Mouse (Mus musculus): ENCODE results near the gene Ndufs8. TPM values are rescaled to one million over a fixed set of nuclear protein-coding genes. Genes with fewer than 3 reads are reported as not detected.

The Ndufs8 gene
- polyA plus RNA-seq, 1 experiment from 2014 or later = 361 TPM

GRCm38 (mm10) chr19:3905261-3905969, 7.2 kb downstream of the Ndufs8 start:
- Histone ChIP-seq H3K4me3 (ENCODE audit: low read depth, low read length) (peak overlapping the region; percentile 3; the same call in 1 of the 2 replicates), H3K4me1 (ENCODE audit: control insufficient read depth, insufficient read depth, low read length) (peaks cover 23% of the 10 kb centered on the region), H3K9ac (replicated peaks; ENCODE audit: low read depth, low read length) (no peak overlapping the region; the same call in 1 of the 2 replicates), H3K36me3 (ENCODE audit: control insufficient read depth, insufficient read depth, low read length) (peaks cover 32% of the 10 kb centered on the region), H3K9me3 (ENCODE audit: control insufficient read depth, low read depth, low read length) (no peaks in the 10 kb centered on the region), H3K27ac (ENCODE audit: low read length) (peak overlapping the region; percentile 68), H3K4me2 (replicated peaks; ENCODE audit: low read depth, low read length) (peak overlapping the region; percentile 78), H3K27me3 (ENCODE audit: control insufficient read depth, insufficient read depth, low read length) (no peaks in the 10 kb centered on the region)
- no peak for ATAC-seq (ENCODE audit: insufficient number of reproducible peaks, insufficient read depth, low FRiP score, low read depth)
- WGBS = 37% methylated on average over 6 of the region's 6 CpGs

GRCm38 (mm10) chr19:3904363-3904675, 8.3 kb downstream of the Ndufs8 start:
- peaks cover 23% of the 10 kb centered on the region for H3K4me1 ChIP-seq (ENCODE audit: control insufficient read depth, insufficient read depth, low read length)
- no peak overlapping the region for H3K27ac ChIP-seq (ENCODE audit: low read length)

GRCm38 (mm10) chr19:3903648-3904362, 8.8 kb downstream of the Ndufs8 start:
- 70% methylated on average over 25 of the region's 25 CpGs for WGBS
- no peak overlapping the region for H3K4me2 ChIP-seq (replicated peaks; ENCODE audit: low read depth, low read length)
- peaks cover 27% of the 10 kb centered on the region for H3K36me3 ChIP-seq (ENCODE audit: control insufficient read depth, insufficient read depth, low read length)
- peaks cover 23% of the 10 kb centered on the region for H3K4me1 ChIP-seq (ENCODE audit: control insufficient read depth, insufficient read depth, low read length)
- ATAC-seq (ENCODE audit: insufficient number of reproducible peaks, insufficient read depth, low FRiP score, low read depth) = no peak
- no peak overlapping the region for H3K9ac ChIP-seq (replicated peaks; ENCODE audit: low read depth, low read length)
- H3K4me3 ChIP-seq (ENCODE audit: low read depth, low read length) = no peak overlapping the region
- no peaks in the 10 kb centered on the region for H3K27me3 ChIP-seq (ENCODE audit: control insufficient read depth, insufficient read depth, low read length)
- H3K9me3 ChIP-seq (ENCODE audit: control insufficient read depth, low read depth, low read length) = no peaks in the 10 kb centered on the region
- H3K27ac ChIP-seq (ENCODE audit: low read length) = no peak overlapping the region

More at GRCm38 (mm10) chr19:3904363-3904675, 8.3 kb downstream of the Ndufs8 start:
- Histone ChIP-seq H3K36me3 (ENCODE audit: control insufficient read depth, insufficient read depth, low read length) (peaks cover 32% of the 10 kb centered on the region), H3K9me3 (ENCODE audit: control insufficient read depth, low read depth, low read length) (no peaks in the 10 kb centered on the region), H3K27me3 (ENCODE audit: control insufficient read depth, insufficient read depth, low read length) (no peaks in the 10 kb centered on the region), H3K4me2 (replicated peaks; ENCODE audit: low read depth, low read length) (peak overlapping the region; percentile 78; the same call in 1 of the 2 replicates), H3K9ac (replicated peaks; ENCODE audit: low read depth, low read length) (no peak overlapping the region), H3K4me3 (ENCODE audit: low read depth, low read length) (no peak overlapping the region)
- 69% methylated on average over 10 of the region's 10 CpGs for WGBS
- ATAC-seq (ENCODE audit: insufficient number of reproducible peaks, insufficient read depth, low FRiP score, low read depth) = no peak

GRCm38 (mm10) chr19:3902966-3903365, 9.6 kb downstream of the Ndufs8 start:
- Histone ChIP-seq H3K27ac (ENCODE audit: low read length) (no peak overlapping the region), H3K27me3 (ENCODE audit: control insufficient read depth, insufficient read depth, low read length) (no peaks in the 10 kb centered on the region), H3K4me3 (ENCODE audit: low read depth, low read length) (no peak overlapping the region), H3K4me2 (replicated peaks; ENCODE audit: low read depth, low read length) (no peak overlapping the region), H3K4me1 (ENCODE audit: control insufficient read depth, insufficient read depth, low read length) (peaks cover 23% of the 10 kb centered on the region), H3K36me3 (ENCODE audit: control insufficient read depth, insufficient read depth, low read length) (peaks cover 22% of the 10 kb centered on the region), H3K9ac (replicated peaks; ENCODE audit: low read depth, low read length) (no peak overlapping the region), H3K9me3 (ENCODE audit: control insufficient read depth, low read depth, low read length) (no peaks in the 10 kb centered on the region)
- WGBS = 79% methylated on average over 12 of the region's 12 CpGs
- ATAC-seq (ENCODE audit: insufficient number of reproducible peaks, insufficient read depth, low FRiP score, low read depth) = no peak

- Histone ChIP-seq H3K4me1 (ENCODE audit: control insufficient read depth, insufficient read depth, low read length) (0 out of 2 replicates have a peak, but pooled peaks cover 4% of the 10 kb centered on the region), H3K9me3 (ENCODE audit: control insufficient read depth, low read depth, low read length) (no peaks in the 10 kb centered on the region), H3K9ac (replicated peaks; ENCODE audit: low read depth, low read length) (no peak overlapping the region), H3K36me3 (ENCODE audit: control insufficient read depth, insufficient read depth, low read length) (peaks cover 43% of the 10 kb centered on the region), H3K27me3 (ENCODE audit: control insufficient read depth, insufficient read depth, low read length) (no peaks in the 10 kb centered on the region), H3K4me2 (replicated peaks; ENCODE audit: low read depth, low read length) (no peak overlapping the region), H3K4me3 (ENCODE audit: low read depth, low read length) (no peak overlapping the region), H3K27ac (ENCODE audit: low read length) (no peak overlapping the region)
- 92% methylated on average over 4 of the region's 4 CpGs for WGBS
- ATAC-seq (ENCODE audit: insufficient number of reproducible peaks, insufficient read depth, low FRiP score, low read depth) = no peak
Measured at GRCm38 (mm10) chr19:3899618-3900017, 13.0 kb downstream of the Ndufs8 start.

GRCm38 (mm10) chr19:3898952-3899351, 13.6 kb downstream of the Ndufs8 start:
- WGBS = 89% methylated on average over 7 of the region's 7 CpGs
- peaks cover 50% of the 10 kb centered on the region for H3K36me3 ChIP-seq (ENCODE audit: control insufficient read depth, insufficient read depth, low read length)
- no peaks in the 10 kb centered on the region for H3K4me1 ChIP-seq (ENCODE audit: control insufficient read depth, insufficient read depth, low read length)
- H3K4me3 ChIP-seq (ENCODE audit: low read depth, low read length) = no peak overlapping the region
- H3K9me3 ChIP-seq (ENCODE audit: control insufficient read depth, low read depth, low read length) = no peaks in the 10 kb centered on the region
- ATAC-seq (ENCODE audit: insufficient number of reproducible peaks, insufficient read depth, low FRiP score, low read depth) = no peak
- H3K4me2 ChIP-seq (replicated peaks; ENCODE audit: low read depth, low read length) = no peak overlapping the region
- no peak overlapping the region for H3K27ac ChIP-seq (ENCODE audit: low read length)
- H3K9ac ChIP-seq (replicated peaks; ENCODE audit: low read depth, low read length) = no peak overlapping the region
- no peaks in the 10 kb centered on the region for H3K27me3 ChIP-seq (ENCODE audit: control insufficient read depth, insufficient read depth, low read length)

- Histone ChIP-seq H3K9me3 (ENCODE audit: control insufficient read depth, low read depth, low read length) (no peaks in the 10 kb centered on the region), H3K27ac (ENCODE audit: low read length) (no peak overlapping the region), H3K4me3 (ENCODE audit: low read depth, low read length) (no peak overlapping the region), H3K36me3 (ENCODE audit: control insufficient read depth, insufficient read depth, low read length) (peaks cover 54% of the 10 kb centered on the region), H3K4me1 (ENCODE audit: control insufficient read depth, insufficient read depth, low read length) (no peaks in the 10 kb centered on the region), H3K27me3 (ENCODE audit: control insufficient read depth, insufficient read depth, low read length) (no peaks in the 10 kb centered on the region), H3K9ac (replicated peaks; ENCODE audit: low read depth, low read length) (no peak overlapping the region), H3K4me2 (replicated peaks; ENCODE audit: low read depth, low read length) (no peak overlapping the region)
- no peak for ATAC-seq (ENCODE audit: insufficient number of reproducible peaks, insufficient read depth, low FRiP score, low read depth)
- 95% methylated on average over 5 of the region's 5 CpGs for WGBS
Measured at GRCm38 (mm10) chr19:3897557-3897956, 15.0 kb downstream of the Ndufs8 start.

- 89% methylated on average over 10 of the region's 10 CpGs for WGBS
- H3K4me2 ChIP-seq (replicated peaks; ENCODE audit: low read depth, low read length) = no peak overlapping the region
- H3K27me3 ChIP-seq (ENCODE audit: control insufficient read depth, insufficient read depth, low read length) = no peaks in the 10 kb centered on the region
- no peak for ATAC-seq (ENCODE audit: insufficient number of reproducible peaks, insufficient read depth, low FRiP score, low read depth)
- peaks cover 57% of the 10 kb centered on the region for H3K36me3 ChIP-seq (ENCODE audit: control insufficient read depth, insufficient read depth, low read length)
- no peak overlapping the region for H3K4me3 ChIP-seq (ENCODE audit: low read depth, low read length)
- no peaks in the 10 kb centered on the region for H3K4me1 ChIP-seq (ENCODE audit: control insufficient read depth, insufficient read depth, low read length)
- H3K9ac ChIP-seq (replicated peaks; ENCODE audit: low read depth, low read length) = no peak overlapping the region
- H3K27ac ChIP-seq (ENCODE audit: low read length) = no peak overlapping the region
- no peaks in the 10 kb centered on the region for H3K9me3 ChIP-seq (ENCODE audit: control insufficient read depth, low read depth, low read length)
Measured at GRCm38 (mm10) chr19:3896208-3896607, 16.4 kb downstream of the Ndufs8 start.
